Mouse (Mus musculus): ENCODE results near the gene Gdpgp1. TPM values are rescaled to one million over a fixed set of nuclear protein-coding genes. Genes with fewer than 3 reads are reported as not detected.

Gdpgp1 gene
- total and polyA plus RNA-seq, 3 experiments: 2.0 to 3.6 (median 3.0) TPM

- in situ Hi-C loops (cut with MboI; ENCODE audit: low pct_ligation_motif_present, low pct_unique_long_range_greater_than_20kb, low sequenced_read_pairs) (loop anchor here (25.0 kb wide), 1 partner anchor 257 kb away; the partner anchor contains the start of gene Zfp710), dilution Hi-C loops (cut with MboI; ENCODE audit: extremely low pct_ligation_motif_present, extremely low pct_unique_long_range_greater_than_20kb, low sequenced_read_pairs) (no loop called here)
- Histone ChIP-seq H3K36me3 (replicated peaks in 1 of 2; ENCODE audit: control insufficient read depth in 1 of 2, insufficient read depth in 1 of 2, low read length in 1 of 2) (peaks cover 36 to 58% of the 10 kb centered on the region in 2 experiments), H3K9me3 (replicated peaks; ENCODE audit: low read length) (no peaks in the 10 kb centered on the region), H3K9ac (ENCODE audit: insufficient read depth, low read depth) (peak within 1 kb of the TSS; percentile 83), H3K27me3 (replicated peaks) (no peaks in the 10 kb centered on the region), H3K27ac (ENCODE audit: insufficient read depth, low read depth) (peak within 1 kb of the TSS; percentile 51; the same call in 1 of the 2 replicates), H3K79me2 (replicated peaks; ENCODE audit: control insufficient read depth, extremely low read depth, insufficient read depth, poor library complexity, severe bottlenecking) (peaks cover 18% of the 10 kb centered on the region), H3K4me3 (replicated peaks in 1 of 3; ENCODE audit: low read depth in 2 of 3, low read length in 2 of 3, poor library complexity in 1 of 3) (peak within 1 kb of the TSS; percentile 86 to 99 (median 97)), H3K4me1 (ENCODE audit: control insufficient read depth in 1 of 2, insufficient read depth in 2 of 2) (peaks cover 6 to 35% of the 10 kb centered on the region in 2 experiments; a peak in 3 of 4 replicates), H3K4me2 (ENCODE audit: insufficient read depth, low read depth, poor library complexity, severe bottlenecking) (peak within 1 kb of the TSS; percentile 98)
- TF ChIP-seq ELF1 (IDR thresholded peaks at IDR 0.05; ENCODE audit: low read depth, low read length): peak; percentile 99
- TF ChIP-seq TCF12 (IDR thresholded peaks at IDR 0.05; ENCODE audit: low read depth, low read length): peak; percentile 58; the same call in 1 of the 2 replicates
- no peak; the same call in 1 of the 2 replicates for TF ChIP-seq KAT2A (IDR thresholded peaks at IDR 0.05; ENCODE audit: insufficient replicate concordance, low read length)
- peak; percentile 61; the same call in 1 of the 2 replicates for TF ChIP-seq NELFE (IDR thresholded peaks at IDR 0.05; ENCODE audit: low read depth, low read length)
- no peak for TF ChIP-seq E2F4 (IDR thresholded peaks at IDR 0.05; ENCODE audit: insufficient replicate concordance, low read depth, low read length)
- TF ChIP-seq BHLHE40 (IDR thresholded peaks at IDR 0.05; ENCODE audit: low read depth, low read length): peak; percentile 78
- TF ChIP-seq MXI1 (IDR thresholded peaks at IDR 0.05; ENCODE audit: low read depth, low read length): peak; percentile 98
- no peak for TF ChIP-seq ZKSCAN1 (IDR thresholded peaks at IDR 0.05; ENCODE audit: borderline replicate concordance, low read depth, low read length)
- TF ChIP-seq HCFC1 (IDR thresholded peaks at IDR 0.05; ENCODE audit: low read depth, low read length): peak; percentile 85
- TF ChIP-seq EP300 (IDR thresholded peaks at IDR 0.05; ENCODE audit: low read length): no peak
- no peak; the same call in 1 of the 2 replicates for TF ChIP-seq TBP (conservative IDR thresholded peaks at IDR 0.05; ENCODE audit: low read depth, low read length)
- TF ChIP-seq CHD1 (IDR thresholded peaks at IDR 0.05; ENCODE audit: low read depth, low read length): no peak
- no peak for TF ChIP-seq SMC3 (IDR thresholded peaks at IDR 0.05; ENCODE audit: low read depth, low read length)
- peak; percentile 72; the same call in 1 of the 2 replicates for TF ChIP-seq MAX (IDR thresholded peaks at IDR 0.05; ENCODE audit: low read length)
- TF ChIP-seq UBTF (IDR thresholded peaks at IDR 0.05; ENCODE audit: low read depth, low read length): no peak
- TF ChIP-seq CTCF (conservative IDR thresholded peaks at IDR 0.05 in 1 of 2, IDR thresholded peaks at IDR 0.05 in 1 of 2; ENCODE audit: low read depth in 2 of 2, low read length in 2 of 2): no peak
- TF ChIP-seq SIN3A (IDR thresholded peaks at IDR 0.05; ENCODE audit: low read length): peak; percentile 97
- peak; percentile 71 for TF ChIP-seq MYC (IDR thresholded peaks at IDR 0.05; ENCODE audit: low read depth, low read length)
- TF ChIP-seq ETS1 (conservative IDR thresholded peaks at IDR 0.05; ENCODE audit: low read depth, low read length): peak; percentile 20; the same call in 1 of the 2 replicates
- TF ChIP-seq MAZ (IDR thresholded peaks at IDR 0.05; ENCODE audit: low read depth, low read length): no peak
- TF ChIP-seq USF2 (conservative IDR thresholded peaks at IDR 0.05; ENCODE audit: low read depth, low read length): no peak
- peak; percentile 88 for TF ChIP-seq POLR2A (IDR thresholded peaks at IDR 0.05; ENCODE audit: low read depth, low read length)
- TF ChIP-seq JUND (conservative IDR thresholded peaks at IDR 0.05; ENCODE audit: low read depth, low read length): no peak
- peak; percentile 69; the same call in 1 of the 2 replicates for TF ChIP-seq IRF4 (IDR thresholded peaks at IDR 0.05; ENCODE audit: low read depth, low read length)
- no peak for TF ChIP-seq MAFK (IDR thresholded peaks at IDR 0.05; ENCODE audit: insufficient replicate concordance, low read length)
- DNase-seq (ENCODE audit: extremely low read depth): peak; percentile 95
These were observed 36.5 kb downstream of the Gdpgp1 start, which contains the start of gene Vps33b for GRCm38 (mm10) chr7:80268897-80269750. TSS of gene Vps33b (plus strand) at chr7:80269649.
